Mouse (Mus musculus) fat pad, adult 2 months (tissue): ENCODE measurements around the gene Clk2.
"Not testable (repeated sequence)": the region's sequence is repeated elsewhere in the genome, so short reads cannot be mapped to it uniquely, and the experiment has no call there.

ENCODE experiments used
- DNase-seq: peaks from one replicate; pipeline ENCODE4 v3.0.0-alpha.2; 2011; ENCODE audit warnings: low read depth, low spot score; ENCODE audit errors: extremely low read depth

The Clk2 gene

DNA sequence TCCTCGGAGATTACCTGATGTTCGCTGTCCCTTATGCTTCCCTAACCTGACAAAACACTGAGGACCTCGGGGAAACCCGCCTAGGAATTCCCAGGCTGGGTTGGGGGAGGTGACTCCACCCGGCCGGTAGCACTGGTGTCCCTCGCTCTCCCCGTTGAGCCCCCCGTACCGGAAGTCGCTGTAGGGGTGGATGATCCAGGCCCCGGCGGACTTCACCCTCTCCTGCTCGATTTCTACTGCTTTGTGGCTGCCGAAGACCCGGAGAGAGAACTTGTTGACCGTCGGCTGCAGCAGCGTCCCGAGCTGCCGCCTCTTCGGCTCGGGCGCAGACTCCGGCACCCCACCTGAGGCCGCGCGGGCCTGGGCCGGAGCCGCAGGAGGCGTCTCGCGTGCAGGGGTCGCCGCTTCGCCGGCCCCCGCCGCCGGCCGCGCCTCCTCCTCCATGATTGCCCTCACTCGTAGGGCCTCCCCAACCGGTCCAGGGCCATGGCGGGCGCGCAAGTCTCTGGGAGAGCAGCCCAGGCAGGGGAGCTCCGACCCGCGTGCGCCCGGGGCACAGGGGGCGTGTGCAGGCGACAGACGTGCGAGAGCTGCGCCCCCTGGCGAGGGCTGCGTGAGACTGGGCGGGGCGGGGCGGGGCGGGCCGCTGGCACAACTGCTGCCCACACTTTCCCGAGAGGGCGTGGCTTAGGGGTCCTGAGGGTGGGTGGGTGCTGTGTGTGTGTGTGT is 4.8 kb upstream of the Clk2 start, which contains the start of gene Hcn3:
TSS of gene Hcn3 (minus strand) at position 581 of the 729 bp plus-strand sequence.
- no peak for DNase-seq

DNA sequence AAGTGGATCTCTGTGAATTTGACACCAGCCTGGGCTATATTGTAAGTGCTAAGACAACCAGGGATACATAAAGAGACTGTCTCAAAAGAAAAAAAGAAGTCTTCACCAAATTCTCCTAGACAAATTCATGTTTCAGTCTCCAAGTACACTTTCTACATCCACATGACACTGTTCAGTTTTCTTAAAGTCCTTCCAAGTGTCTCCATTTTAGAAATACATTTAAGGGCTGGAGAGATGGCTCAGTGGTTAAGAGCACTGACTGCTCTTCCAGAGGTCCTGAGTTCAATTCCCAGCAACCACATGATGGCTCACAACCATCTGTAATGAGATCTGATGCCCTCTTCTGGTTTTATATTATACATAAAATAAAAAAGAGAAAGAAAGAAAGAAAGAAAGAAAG is 3.4 kb upstream of the Clk2 start:
- DNase-seq: not testable (repeated sequence)

DNA sequence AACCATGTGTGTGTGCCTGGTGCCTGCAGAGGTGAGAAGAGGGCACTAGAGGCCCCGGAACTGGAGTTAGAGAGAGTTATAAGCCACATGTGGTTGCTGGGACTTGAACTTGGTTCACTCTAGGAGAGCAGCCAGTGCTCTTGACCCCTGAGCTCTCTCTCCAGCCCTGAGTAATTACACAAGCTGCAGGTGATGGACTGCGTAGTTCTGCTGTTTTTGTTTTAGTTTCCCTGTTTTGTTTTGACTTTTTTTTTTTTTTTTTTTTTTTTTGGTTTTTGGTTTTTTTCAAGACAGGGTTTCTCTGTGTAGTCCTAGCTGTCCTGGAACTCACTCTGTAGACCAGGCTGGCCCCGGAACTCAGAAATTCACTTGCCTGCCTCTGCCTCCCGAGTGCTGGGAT is 2.8 kb upstream of the Clk2 start:
- DNase-seq: no peak

DNA sequence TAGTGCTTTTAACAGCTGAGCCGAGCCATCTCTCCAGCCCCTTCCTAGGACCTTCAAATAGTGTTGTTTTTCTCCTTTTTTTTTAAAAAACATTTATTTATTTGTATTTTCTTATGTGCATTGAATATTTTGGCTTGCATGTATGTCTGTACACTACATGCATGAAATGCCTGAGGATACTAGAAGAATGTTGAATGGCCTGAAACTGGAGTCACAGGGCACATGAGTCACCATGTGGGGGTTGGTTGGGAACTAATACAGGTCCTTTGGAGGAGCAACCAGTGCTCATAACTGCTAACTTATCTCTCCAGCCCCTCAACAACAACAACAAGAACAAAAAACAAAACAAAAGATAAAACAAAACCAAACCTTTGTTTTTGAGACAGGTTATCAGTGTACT is 1.5 kb upstream of the Clk2 start:
- DNase-seq: no peak

DNA sequence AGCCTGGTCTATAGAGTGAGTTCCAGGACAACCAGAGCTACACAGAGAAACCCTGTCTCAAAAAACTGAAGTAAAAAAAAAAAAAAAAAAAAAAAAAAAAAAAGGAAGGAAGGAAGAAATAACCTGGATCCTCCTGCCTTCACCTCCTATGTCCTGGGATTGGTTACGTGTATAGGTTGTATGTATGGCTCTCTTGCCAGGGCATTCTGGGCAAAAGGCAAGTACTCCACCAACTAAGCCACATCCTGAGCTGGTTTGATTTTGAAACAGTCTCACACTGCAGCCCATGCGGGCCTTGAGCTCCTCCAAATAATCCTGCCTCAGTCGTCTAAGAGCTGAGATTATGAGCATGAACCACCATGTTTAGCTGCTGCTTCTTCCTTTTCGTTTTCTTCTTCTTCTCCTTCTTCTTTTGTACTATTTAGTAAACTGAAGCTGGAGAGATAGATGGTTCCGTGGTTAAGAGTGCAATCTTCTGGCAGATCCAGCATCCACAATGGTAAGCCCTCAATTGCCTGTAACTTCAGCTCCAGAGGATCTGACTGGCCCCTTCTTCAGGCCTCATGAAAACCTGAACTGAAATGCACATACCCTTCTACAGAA is 851 bp upstream of the Clk2 start:
- DNase-seq: no peak

DNA sequence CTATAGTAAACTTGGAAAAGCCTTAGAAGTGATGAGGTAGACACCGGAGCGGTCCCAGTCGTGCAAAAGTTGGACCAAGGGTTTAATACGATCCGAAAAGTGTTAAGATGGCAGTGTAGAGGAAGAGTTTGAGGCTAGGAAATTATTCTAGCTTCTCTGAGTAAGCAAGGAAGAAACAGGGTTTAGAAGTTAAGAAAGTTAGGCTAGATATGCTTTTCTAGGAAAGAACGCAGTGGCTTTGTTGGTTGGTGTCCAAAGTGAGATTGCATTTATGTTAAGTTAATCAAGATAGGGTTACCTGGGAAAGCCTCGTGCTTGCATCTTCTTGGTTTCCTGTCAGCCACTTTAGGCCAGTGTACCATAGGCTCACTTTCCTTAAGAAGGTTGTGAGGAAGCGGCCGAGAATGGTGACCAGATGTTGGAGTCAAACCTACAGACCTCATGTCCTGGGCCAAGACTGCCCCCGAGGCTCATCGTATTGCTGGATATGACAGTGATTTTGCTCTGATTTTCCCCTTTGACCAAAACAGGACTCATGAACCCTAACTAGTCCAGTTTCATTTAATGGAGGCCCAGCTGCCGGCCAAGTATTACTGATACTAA is 774 bp downstream of the Clk2 start:
- DNase-seq: no peak

DNA sequence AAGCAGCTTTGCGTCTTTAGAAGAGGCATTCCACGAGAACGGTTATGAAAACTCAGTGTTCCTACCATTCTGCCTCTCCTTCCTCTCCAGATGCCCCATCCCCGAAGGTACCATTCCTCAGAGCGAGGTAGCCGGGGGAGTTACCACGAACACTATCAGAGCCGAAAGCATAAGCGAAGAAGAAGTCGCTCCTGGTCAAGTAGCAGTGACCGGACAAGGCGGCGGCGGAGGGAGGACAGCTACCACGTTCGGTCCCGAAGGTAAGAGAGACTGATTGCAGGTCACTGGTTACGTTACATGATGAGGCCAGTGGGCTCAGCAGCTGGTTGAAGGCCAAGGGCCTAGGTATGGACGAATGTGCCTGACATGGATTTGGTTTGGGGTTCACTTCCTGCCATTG is 2.4 kb downstream of the Clk2 start:
- no peak for DNase-seq

DNA sequence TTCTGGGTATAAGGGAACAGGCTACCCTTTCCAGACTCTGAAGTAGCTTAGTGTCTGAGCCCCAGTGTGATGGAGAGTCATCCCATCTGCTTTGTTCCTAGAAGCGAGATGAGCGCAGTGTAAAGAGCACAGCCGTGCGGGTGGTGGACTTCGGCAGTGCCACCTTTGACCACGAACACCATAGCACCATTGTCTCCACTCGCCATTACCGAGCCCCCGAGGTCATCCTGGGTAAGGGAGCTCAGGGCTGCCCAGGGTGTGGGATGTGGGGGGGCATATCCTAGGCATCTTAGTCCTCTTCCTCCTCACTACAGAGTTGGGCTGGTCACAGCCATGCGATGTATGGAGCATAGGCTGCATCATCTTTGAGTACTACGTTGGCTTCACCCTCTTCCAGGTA is 10.2 kb downstream of the Clk2 start:
- DNase-seq: no peak

DNA sequence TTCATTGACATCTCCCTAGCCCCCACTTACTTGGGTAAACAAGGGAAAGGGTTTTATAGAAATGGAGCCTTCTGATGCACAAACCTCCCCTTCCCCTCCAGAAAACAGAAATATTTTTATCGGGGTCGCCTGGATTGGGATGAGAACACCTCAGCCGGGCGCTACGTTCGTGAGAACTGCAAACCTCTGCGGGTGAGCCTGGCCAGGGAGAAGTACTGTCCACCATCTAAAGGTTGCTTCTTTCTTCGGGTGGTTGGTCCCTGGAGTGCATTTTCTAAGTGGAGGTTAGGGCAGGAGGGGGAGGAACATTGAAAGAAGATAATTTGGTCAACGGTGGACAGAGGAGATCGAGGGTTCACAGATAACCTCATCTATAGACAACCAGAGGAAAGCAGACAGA is 10.9 kb downstream of the Clk2 start:
- DNase-seq: no peak

DNA sequence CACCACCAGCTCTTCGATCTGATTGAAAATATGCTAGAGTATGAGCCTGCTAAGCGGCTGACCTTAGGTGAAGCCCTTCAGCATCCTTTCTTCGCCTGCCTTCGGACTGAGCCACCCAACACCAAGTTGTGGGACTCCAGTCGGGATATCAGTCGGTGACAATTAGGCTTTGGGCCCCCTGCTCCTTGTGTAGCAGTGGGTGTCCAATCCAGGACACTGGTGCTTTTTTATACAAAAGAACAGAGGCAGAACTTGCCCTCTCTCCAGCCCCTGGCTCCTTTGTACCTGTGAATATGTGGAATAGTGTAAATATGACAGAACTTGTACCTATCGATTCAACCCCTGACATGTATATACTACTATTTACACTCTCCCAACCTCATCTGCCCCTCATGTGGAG is 11.8 kb downstream of the Clk2 start:
- DNase-seq: no peak

DNA sequence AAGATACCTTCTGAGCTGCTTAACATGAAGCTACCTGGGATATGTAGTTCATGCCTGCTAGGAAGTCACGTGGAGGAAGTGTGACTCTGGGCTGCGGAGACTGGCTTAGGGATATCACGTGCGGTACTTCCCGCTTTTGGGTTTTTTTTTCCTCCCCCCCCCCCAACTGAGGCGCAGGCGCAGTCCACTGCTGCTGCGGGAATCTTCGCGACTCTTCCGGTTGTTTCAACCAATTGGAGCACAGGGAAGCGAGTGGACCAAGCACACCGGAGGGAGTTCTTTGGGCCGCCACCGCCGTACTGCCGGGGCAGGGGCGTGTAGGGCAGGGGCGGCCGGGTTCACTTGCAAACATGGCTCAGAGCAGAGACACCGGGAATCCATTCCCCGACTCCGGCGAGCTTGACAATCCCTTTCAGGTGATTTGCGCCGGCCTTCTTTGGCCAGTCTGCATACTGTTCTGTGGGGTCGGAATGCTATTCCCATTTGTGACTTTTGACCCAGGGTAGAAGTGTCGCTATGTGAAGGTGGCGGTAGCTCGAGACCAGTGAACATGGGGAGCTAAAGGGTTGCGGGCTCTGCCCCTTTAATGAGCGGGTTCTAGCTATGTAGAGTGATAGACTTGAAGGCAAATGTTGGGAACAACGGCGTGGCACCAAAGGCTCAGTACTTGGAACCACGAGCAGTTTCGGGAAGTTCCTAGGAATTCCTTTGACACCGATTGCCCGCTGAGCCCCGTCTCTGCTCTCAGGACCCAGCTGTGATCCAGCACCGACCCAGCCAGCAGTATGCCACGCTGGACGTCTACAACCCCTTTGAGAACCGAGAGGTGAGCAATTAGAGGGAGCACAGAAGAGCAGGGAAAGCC is 12.9 kb downstream of the Clk2 start, which contains the start of gene Scamp3:
TSS of gene Scamp3 (plus strand) at position 232 of the 865 bp plus-strand sequence.
- peak; percentile 75 for DNase-seq

DNA sequence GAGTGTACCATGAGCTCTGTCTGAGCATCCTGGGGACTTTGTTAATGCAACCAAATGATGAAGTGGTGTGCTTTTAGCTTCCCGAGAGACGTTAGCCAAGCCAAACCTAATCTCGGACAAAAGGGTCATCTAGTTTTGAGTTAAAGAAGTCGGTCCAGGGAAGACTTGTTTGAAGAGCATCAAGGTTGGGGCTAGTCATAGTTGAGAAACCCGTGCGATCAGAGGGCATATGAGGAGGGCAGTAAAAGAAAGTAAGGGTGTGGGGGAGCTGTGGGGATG is 13.5 kb downstream of the Clk2 start:
- DNase-seq: no peak

DNA sequence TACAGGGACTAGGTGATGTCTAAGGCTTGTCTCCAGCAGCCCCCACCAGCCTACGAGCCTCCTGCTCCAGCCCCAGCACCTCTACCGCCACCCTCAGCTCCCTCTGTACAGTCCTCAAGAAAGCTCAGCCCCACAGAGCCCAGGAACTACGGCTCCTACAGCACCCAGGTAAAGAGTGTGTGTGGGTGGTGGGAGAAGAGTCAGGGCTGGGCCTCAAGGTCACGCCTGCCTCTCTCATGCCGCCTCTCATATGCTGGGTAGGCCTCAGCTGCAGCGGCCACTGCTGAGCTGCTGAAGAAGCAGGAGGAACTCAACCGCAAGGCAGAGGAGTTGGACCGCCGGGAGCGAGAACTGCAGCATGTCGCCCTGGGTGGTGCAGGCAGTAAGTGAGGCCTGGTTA is 14.5 kb downstream of the Clk2 start:
- no peak for DNase-seq

DNA sequence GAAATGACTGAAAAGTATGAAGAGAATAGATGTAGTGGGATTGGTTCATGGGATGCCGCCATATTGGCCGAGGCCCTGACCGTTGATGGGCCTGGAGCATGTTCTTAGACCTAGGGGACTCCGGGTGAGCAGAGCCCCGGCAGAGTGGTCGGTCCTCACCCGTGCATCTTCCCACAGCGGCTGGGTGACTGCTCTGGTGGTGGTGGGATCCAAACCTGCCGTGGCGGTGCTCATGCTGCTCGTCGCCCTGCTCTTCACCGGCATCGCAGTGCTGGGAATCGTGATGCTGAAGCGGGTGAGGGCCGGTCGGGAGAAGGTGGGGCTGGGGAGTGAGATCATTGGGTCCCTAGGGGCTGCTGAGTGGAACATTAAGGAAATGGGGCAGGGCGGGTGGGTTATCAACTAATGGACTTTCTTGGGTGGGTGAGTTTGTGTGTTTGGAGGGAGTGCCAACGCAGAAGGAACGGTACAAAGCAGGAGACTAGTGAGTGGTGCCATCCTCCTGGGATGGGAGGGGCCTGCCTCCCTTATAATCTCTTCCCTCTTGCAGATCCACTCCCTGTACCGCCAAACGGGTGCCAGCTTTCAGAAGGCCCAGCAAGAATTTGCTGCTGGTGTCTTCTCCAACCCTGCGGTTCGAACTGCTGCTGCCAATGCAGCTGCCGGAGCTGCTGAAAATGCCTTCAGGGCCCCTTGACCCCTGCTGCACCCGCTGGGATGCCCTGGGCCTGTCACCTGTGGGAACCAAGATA is 17.3 kb downstream of the Clk2 start:
- DNase-seq: no peak

DNA sequence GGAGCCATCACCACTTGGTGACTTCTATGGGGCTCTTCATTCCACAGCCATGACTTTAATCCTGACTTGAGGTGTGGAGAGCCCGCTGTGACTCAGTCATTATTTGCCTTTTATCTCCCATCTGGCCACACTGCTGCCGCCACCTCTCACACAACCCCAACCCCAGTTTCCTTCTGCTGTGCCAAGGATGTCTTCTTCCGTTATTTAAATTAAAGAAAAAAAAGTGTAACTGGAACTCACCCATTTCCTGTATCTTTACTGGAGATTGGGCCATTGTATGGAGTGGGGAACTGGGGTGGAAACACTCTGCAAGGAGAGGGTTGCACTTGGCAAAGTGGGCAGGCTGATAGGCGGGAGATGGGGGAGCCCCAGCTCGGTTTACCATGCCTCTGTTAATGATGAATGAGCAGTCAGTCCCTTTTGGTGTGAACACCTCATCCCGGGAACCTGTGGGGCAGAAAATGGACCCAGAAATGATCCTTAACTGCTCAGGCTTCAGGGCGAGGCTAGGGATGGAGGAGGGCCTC is 18.0 kb downstream of the Clk2 start:
- no peak for DNase-seq

DNA sequence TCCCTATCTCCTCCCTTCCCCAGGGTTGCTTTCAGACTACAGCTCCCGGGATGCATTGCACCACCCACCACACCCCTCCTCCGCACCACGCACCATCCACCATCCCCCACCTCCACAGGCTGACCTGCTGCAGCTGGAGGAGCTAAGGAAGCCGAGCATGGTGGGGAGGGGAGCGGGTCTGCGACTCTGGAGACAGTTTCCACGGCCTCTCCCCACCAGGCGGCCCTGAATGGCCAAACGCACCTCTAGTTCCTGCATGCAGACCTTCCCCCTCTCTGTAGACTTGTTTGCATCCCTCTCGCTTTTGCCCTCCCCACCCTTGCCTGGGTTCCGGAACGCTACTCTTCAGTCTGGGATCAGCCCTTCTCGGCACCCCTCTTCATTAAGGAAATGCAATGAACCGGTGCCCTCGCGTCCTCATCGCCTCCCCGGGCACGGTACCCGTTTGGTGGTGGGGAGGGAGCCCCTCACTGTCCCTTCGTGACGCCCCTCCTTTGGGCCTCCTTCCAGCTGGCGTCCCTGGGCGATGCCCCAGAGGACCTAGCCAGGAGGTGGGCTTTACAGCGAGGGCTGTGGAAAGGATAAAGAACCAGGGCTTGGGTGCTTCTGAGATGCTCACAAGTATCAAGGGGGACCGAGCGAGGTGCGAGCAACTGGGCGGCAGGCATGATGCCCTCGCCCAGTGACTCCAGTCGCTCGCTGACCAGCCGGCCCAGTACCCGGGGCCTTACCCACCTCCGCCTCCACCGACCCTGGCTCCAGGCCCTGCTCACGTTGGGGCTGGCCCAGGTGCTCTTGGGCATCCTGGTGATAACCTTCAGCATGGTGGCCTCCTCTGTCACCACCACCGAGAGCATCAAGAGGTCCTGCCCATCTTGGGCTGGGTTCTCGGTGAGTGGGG is 18.7 kb downstream of the Clk2 start, which contains the start of gene Fam189b:
TSS of gene Fam189b (plus strand) at position 86 of the 901 bp plus-strand sequence.
- DNase-seq: no peak

DNA sequence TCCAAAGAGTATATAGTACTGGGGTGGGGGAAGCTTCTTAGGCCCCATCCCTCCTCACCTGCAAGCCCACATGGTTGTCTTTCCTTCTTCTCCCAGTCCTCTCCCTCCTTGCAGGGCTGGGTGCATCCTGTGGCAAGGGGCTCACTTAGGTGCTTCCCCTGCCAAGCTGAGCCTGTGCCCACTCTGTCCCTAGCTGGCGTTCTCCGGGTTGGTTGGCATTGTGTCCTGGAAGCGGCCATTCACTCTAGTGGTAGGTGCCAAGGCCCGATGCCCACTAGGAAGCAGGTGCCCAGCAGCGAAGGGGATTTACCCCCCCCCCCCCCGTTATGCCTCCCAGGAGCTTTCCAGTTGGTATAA is 19.3 kb downstream of the Clk2 start:
- no peak for DNase-seq

DNA sequence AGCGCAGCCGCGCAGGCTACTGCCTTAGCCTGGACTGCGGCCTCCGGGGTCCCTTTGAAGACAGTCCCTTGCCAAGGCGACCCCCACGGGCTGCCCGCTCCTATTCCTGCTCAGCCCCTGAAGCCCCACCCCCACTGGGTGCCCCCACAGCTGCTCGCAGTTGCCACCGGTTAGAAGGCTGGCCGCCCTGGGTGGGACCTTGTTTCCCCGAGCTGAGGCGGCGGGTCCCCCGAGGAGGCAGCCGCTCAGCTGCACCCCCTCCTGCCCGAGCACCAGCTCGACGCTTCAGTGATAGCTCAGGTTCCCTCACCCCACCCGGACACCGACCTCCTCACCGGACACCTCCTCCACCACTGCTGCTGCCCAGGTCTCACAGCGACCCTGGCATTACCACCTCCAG is 22.6 kb downstream of the Clk2 start:
- no peak for DNase-seq

DNA sequence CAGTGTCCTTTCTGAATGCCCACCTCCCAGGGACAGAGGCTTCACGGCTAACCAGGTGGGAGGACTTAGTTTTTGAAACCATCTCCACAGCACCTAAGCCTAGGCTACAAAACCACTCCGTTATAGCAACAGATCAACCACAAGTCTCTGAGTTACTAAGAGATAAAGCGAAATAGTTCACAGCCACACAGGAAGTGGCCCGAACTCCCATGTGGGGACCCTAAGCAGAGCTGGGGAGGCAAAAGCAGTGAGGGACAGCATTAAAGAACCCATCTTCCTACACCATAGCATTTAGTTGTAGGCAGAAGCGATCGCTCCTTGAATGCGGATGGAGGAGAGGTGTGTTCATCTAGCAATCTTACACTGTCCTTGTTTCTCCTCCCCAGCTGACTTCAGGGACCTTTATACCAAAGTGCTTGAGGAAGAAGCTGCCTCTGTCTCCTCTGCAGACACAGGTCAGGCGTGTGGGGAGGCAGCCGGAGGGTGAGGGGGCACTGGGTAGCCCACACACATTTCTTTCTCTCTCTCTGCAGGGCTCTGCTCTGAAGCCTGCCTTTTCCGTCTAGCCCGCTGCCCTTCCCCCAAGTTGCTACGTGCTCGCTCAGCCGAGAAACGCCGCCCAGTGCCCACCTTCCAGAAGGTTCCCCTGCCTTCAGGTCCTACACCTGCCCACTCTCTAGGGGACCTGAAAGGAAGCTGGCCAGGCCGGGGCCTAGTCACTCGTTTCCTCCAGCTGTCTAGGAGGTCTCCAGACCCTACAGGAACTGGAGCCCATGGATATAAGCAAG is 23.3 kb downstream of the Clk2 start:
- no peak for DNase-seq
